Mouse (Mus musculus) ES-E14 (cell line): ENCODE data around the gene Stx2. TPM values are rescaled to one million over a fixed set of nuclear protein-coding genes. Genes with fewer than 3 reads are reported as not detected.

Source experiments
- DNase-seq: peaks from one replicate; pipeline ENCODE4 v3.0.0-alpha.2; 2013; ENCODE audit warnings: low read depth, low spot score
- H3K27ac ChIP-seq: 2 replicates; pipeline ENCODE4 v1.5.1; 2012; ENCODE audit warnings: low read depth, mild to moderate bottlenecking, low read length, moderate library complexity, mixed read lengths; ENCODE audit not compliant: poor library complexity, insufficient read depth, severe bottlenecking
- H3K36me3 ChIP-seq: 2 replicates; pipeline ENCODE4 v1.6.1; 2012; ENCODE audit warnings: mild to moderate bottlenecking, low read length, moderate library complexity, mixed read lengths; ENCODE audit not compliant: control insufficient read depth, poor library complexity, insufficient read depth, severe bottlenecking
- H3K4me1 ChIP-seq, 2 experiments: fragments of 150-350 bp in 1 of 2; sonication (generic) in 1 of 2; 2 replicates each; pipeline ENCODE4 v1.6.1; 2012; ENCODE audit warnings: low read length in 2 of 2, mild to moderate bottlenecking in 1 of 2, mixed read lengths in 1 of 2; ENCODE audit not compliant: control insufficient read depth in 2 of 2, insufficient read depth in 2 of 2, poor library complexity in 1 of 2
- H3K4me3 ChIP-seq, 2 experiments: fragments of 150-350 bp in 1 of 2; sonication (generic) in 1 of 2; 2 replicates each; pipeline ENCODE4 v1.5.1; 2012; ENCODE audit warnings: low read length in 2 of 2, low read depth in 1 of 2, mild to moderate bottlenecking in 1 of 2, mixed read lengths in 1 of 2; ENCODE audit not compliant: insufficient read depth in 1 of 2, poor library complexity in 1 of 2, severe bottlenecking in 1 of 2
- H3K9ac ChIP-seq: 2 replicates; pipeline ENCODE4 v1.6.1; 2012; ENCODE audit warnings: low read depth, mild to moderate bottlenecking, low read length, mixed read lengths; ENCODE audit not compliant: poor library complexity, insufficient read depth, severe bottlenecking
- H3K9me3 ChIP-seq: fragments of 150-350 bp; sonication (generic); 2 replicates; pipeline ENCODE4 v1.6.1; 2012; ENCODE audit warnings: low read depth, mild to moderate bottlenecking, low read length; ENCODE audit not compliant: control insufficient read depth, insufficient read depth
- CHD2 ChIP-seq: IDR thresholded peaks from 2 replicates; pipeline ENCODE4 v1.6.1; 2014; ENCODE audit warnings: mild to moderate bottlenecking, low read depth, low read length, inconsistent platforms
- HCFC1 ChIP-seq: IDR thresholded peaks from 2 replicates; pipeline ENCODE4 v1.6.1; 2012; ENCODE audit warnings: low read length, inconsistent platforms, borderline replicate concordance; ENCODE audit not compliant: insufficient read depth
- MAFK ChIP-seq: IDR thresholded peaks from 2 replicates; pipeline ENCODE4 v1.6.1; 2014; ENCODE audit warnings: mild to moderate bottlenecking, low read depth, low read length, inconsistent platforms; ENCODE audit not compliant: insufficient read depth
- ZC3H11A ChIP-seq: IDR thresholded peaks from 2 replicates; pipeline ENCODE4 v1.6.1; 2012; ENCODE audit warnings: low read depth, mild to moderate bottlenecking, inconsistent platforms, low read length, borderline replicate concordance
- ZNF384 ChIP-seq: IDR thresholded peaks from 2 replicates; pipeline ENCODE4 v1.6.1; 2012; ENCODE audit warnings: low read depth, low read length, inconsistent platforms
- in situ Hi-C, 2 experiments: fragments of 600-800 bp; cut with MboI; formaldehyde crosslinking; loops; one replicate each; pipeline ENCODE4 v1.15.1; 2025; ENCODE audit warnings: low sequenced_read_pairs in 2 of 2, inconsistent platforms in 1 of 2; ENCODE audit not compliant: unreplicated experiment in 2 of 2
- total RNA-seq: library from RNA; depleted of rRNA; stranded (reverse); fragments of 300-350 nt; gene quantifications from 2 replicates; pipeline ENCODE4 v1.2.3, GENCODE M21; 2012; rRNA removed

The Stx2 gene
- total RNA-seq: 6.8 and 9.4 TPM in 2 replicates

- Histone ChIP-seq H3K9ac (peak within 1 kb of the TSS; percentile 81), H3K36me3 (peaks cover 3% of the 10 kb centered on the region; the same call in 1 of the 2 replicates), H3K9me3 (no peaks in the 10 kb centered on the region), H3K27ac (no peak within 1 kb of the TSS), H3K4me1 (peaks cover 3 to 5% of the 10 kb centered on the region in 2 experiments; a peak in 2 of 4 replicates), H3K4me3 (peak within 1 kb of the TSS; percentile 73 to 79)
- DNase-seq: peak; percentile 78
- no peak for TF ChIP-seq ZC3H11A
- TF ChIP-seq CHD2: no peak
- no peak for TF ChIP-seq MAFK
- no peak for TF ChIP-seq HCFC1
- TF ChIP-seq ZNF384: no peak
- in situ Hi-C loops: no loop called here
Observed at GRCm38 (mm10) chr5:129008412-129008826, at the start of gene Stx2. Gene Stx2 (minus strand): TSS chr5:129008574.

GRCm38 (mm10) chr5:129054675-129055284 lies 46.4 kb upstream of the Stx2 start:
- in situ Hi-C loops: no loop called here
- no peak for DNase-seq
- H3K9me3 ChIP-seq: no peaks in the 10 kb centered on the region
- H3K27ac ChIP-seq: no peak overlapping the region
- no peaks in the 10 kb centered on the region; a peak in 1 of 4 replicates for H3K4me1 ChIP-seq
- no peak overlapping the region for H3K9ac ChIP-seq
- no peak overlapping the region for H3K4me3 ChIP-seq
- TF ChIP-seq MAFK (no peak), ZNF384 (no peak), CHD2 (no peak), HCFC1 (no peak), ZC3H11A (no peak)
- H3K36me3 ChIP-seq: no peaks in the 10 kb centered on the region

GRCm38 (mm10) chr5:129052636-129053355 lies 44.4 kb upstream of the Stx2 start:
- TF ChIP-seq ZC3H11A (no peak), CHD2 (no peak), ZNF384 (no peak), MAFK (no peak), HCFC1 (no peak)
- H3K9ac ChIP-seq: no peak overlapping the region
- in situ Hi-C loops: no loop called here
- H3K4me3 ChIP-seq: no peak overlapping the region
- H3K9me3 ChIP-seq: no peaks in the 10 kb centered on the region
- H3K27ac ChIP-seq: no peak overlapping the region
- DNase-seq: no peak
- H3K4me1 ChIP-seq: no peaks in the 10 kb centered on the region; a peak in 1 of 4 replicates
- no peaks in the 10 kb centered on the region for H3K36me3 ChIP-seq

- H3K27ac ChIP-seq: no peak overlapping the region
- no peaks in the 10 kb centered on the region for H3K36me3 ChIP-seq
- H3K9me3 ChIP-seq: no peaks in the 10 kb centered on the region
- in situ Hi-C loops: no loop called here
- H3K4me1 ChIP-seq: no peaks in the 10 kb centered on the region; a peak in 1 of 4 replicates
- no peak for DNase-seq
- TF ChIP-seq MAFK (no peak), ZNF384 (no peak), CHD2 (no peak), HCFC1 (no peak), ZC3H11A (no peak)
- no peak overlapping the region for H3K4me3 ChIP-seq
- H3K9ac ChIP-seq: no peak overlapping the region
Observed at GRCm38 (mm10) chr5:129051910-129052309, 43.5 kb upstream of the Stx2 start.
